Mouse (Mus musculus): Measurements from ENCODE around the gene Brsk2. TPM values are rescaled to one million over a fixed set of nuclear protein-coding genes. Genes with fewer than 3 reads are reported as not detected.
"Not testable (repeated sequence)": the region's sequence is repeated elsewhere in the genome, so short reads cannot be mapped to it uniquely, and the experiment has no call there.

Gene Brsk2
- total RNA-seq (2021): 100 to 1,000 TPM; 208 to 219 TPM
- long read RNA-seq, experiment 1, full-length matches to known transcripts: 23 of 216 reads
- long read RNA-seq, experiment 1, partial matches to known transcripts: 87 of 216 reads
- long read RNA-seq, experiment 1, other reads (novel, unspliced or antisense): 106 of 216 reads
- long read RNA-seq, experiment 2, full-length matches to known transcripts: 7 of 142 reads
- long read RNA-seq, experiment 2, partial matches to known transcripts: 43 of 142 reads
- long read RNA-seq, experiment 2, other reads (novel, unspliced or antisense): 92 of 142 reads

- DNase-seq (ENCODE audit: low spot score in 2 of 2): peak; percentile 98
These were observed at the start of gene Brsk2 for GRCm38 (mm10) chr7:141948906-141949798. TSS of gene Brsk2 (plus strand) at chr7:141949751.

GRCm38 (mm10) chr7:141901825-141902224 is 47.7 kb upstream of the Brsk2 start:
- no peak for DNase-seq (ENCODE audit: low spot score in 2 of 2)

- DNase-seq (ENCODE audit: low spot score in 2 of 2): peak; percentile 99 to 100
These were observed 47.3 kb upstream of the Brsk2 start for GRCm38 (mm10) chr7:141902269-141902729.

- DNase-seq (ENCODE audit: low spot score in 2 of 2): peak; percentile 47 to 56
These were observed 46.8 kb upstream of the Brsk2 start for GRCm38 (mm10) chr7:141902791-141903190.

- DNase-seq (ENCODE audit: low spot score in 2 of 2): no peak
These were observed 41.0 kb upstream of the Brsk2 start for GRCm38 (mm10) chr7:141908591-141908990.

GRCm38 (mm10) chr7:141911305-141911704 is 38.2 kb upstream of the Brsk2 start:
- no peak for DNase-seq (ENCODE audit: low spot score in 2 of 2)

- no peak for DNase-seq (ENCODE audit: low spot score in 2 of 2)
These were observed 31.1 kb upstream of the Brsk2 start, which contains the start of gene Tollip for GRCm38 (mm10) chr7:141918407-141918806. TSS of gene Tollip (minus strand) at chr7:141918507.

- not testable (repeated sequence) for DNase-seq (ENCODE audit: low spot score in 2 of 2)
These were observed 25.4 kb upstream of the Brsk2 start for GRCm38 (mm10) chr7:141924121-141924520.

- DNase-seq (ENCODE audit: low spot score in 2 of 2): peak; percentile 69 to 86
These were observed 24.6 kb upstream of the Brsk2 start for GRCm38 (mm10) chr7:141924917-141925316.

- DNase-seq (ENCODE audit: low spot score in 2 of 2): peak; percentile 67 to 82
These were observed 20.9 kb upstream of the Brsk2 start for GRCm38 (mm10) chr7:141928642-141929041.

GRCm38 (mm10) chr7:141934128-141934898 is 15.2 kb upstream of the Brsk2 start:
- no peak for DNase-seq (ENCODE audit: low spot score in 2 of 2)

GRCm38 (mm10) chr7:141934951-141935350 is 14.6 kb upstream of the Brsk2 start:
- no peak for DNase-seq (ENCODE audit: low spot score in 2 of 2)

GRCm38 (mm10) chr7:141943444-141943843 is 6.1 kb upstream of the Brsk2 start:
- no peak for DNase-seq (ENCODE audit: low spot score in 2 of 2)

- peak; percentile 69 to 74 for DNase-seq (ENCODE audit: low spot score in 2 of 2)
These were observed 3.6 kb upstream of the Brsk2 start for GRCm38 (mm10) chr7:141945927-141946326.

- DNase-seq (ENCODE audit: low spot score in 2 of 2): no peak
These were observed 2.0 kb upstream of the Brsk2 start for GRCm38 (mm10) chr7:141947512-141947911.

GRCm38 (mm10) chr7:141948045-141948444 is 1.5 kb upstream of the Brsk2 start:
- DNase-seq (ENCODE audit: low spot score in 2 of 2): no peak

- DNase-seq (ENCODE audit: low spot score in 2 of 2): no peak
These were observed 200 bp downstream of the Brsk2 start for GRCm38 (mm10) chr7:141949799-141950103.

GRCm38 (mm10) chr7:141950104-141951013 is 808 bp downstream of the Brsk2 start:
- peak in 1 of 2 experiments; percentile 53 for DNase-seq (ENCODE audit: low spot score in 2 of 2)

GRCm38 (mm10) chr7:141951821-141952220 is 2.3 kb downstream of the Brsk2 start:
- DNase-seq (ENCODE audit: low spot score in 2 of 2): no peak

- no peak for DNase-seq (ENCODE audit: low spot score in 2 of 2)
These were observed 3.4 kb downstream of the Brsk2 start for GRCm38 (mm10) chr7:141952920-141953319.
